Mouse (Mus musculus) heart, embryonic 11.5 days (tissue): ENCODE measurements around the gene Ccdc18. TPM values are rescaled to one million over a fixed set of nuclear protein-coding genes. Genes with fewer than 3 reads are reported as not detected.
A peak's percentile ranks its signal among the peaks of the same experiment; 100 is the strongest.
"Not testable (repeated sequence)": the region's sequence is repeated elsewhere in the genome, so short reads cannot be mapped to it uniquely, and the experiment has no call there.

Experiments
- ATAC-seq: fragments of 200-750 bp; cut with Nextera tagmentation; replicated peaks from 2 replicates; pipeline ENCODE4 v1.8.0; 2017; ENCODE audit warnings: moderate library complexity; ENCODE audit not compliant: insufficient number of reproducible peaks, low FRiP score, low TSS enrichment
- H3K27ac ChIP-seq: fragments of 300-500 bp; sonication (generic); 2 replicates; pipeline ENCODE4 v1.5.1; 2014; ENCODE audit warnings: mild to moderate bottlenecking, low read depth, low read length
- H3K27me3 ChIP-seq: fragments of 300-500 bp; sonication (generic); 2 replicates; pipeline ENCODE4 v1.6.1; 2014; ENCODE audit warnings: mild to moderate bottlenecking, low read length, mixed read lengths; ENCODE audit not compliant: control insufficient read depth, insufficient read depth
- H3K36me3 ChIP-seq: fragments of 300-500 bp; sonication (generic); 2 replicates; pipeline ENCODE4 v1.6.1; 2014; ENCODE audit warnings: mild to moderate bottlenecking, low read length, moderate library complexity, mixed read lengths; ENCODE audit not compliant: control insufficient read depth, insufficient read depth
- H3K4me1 ChIP-seq: fragments of 300-500 bp; sonication (generic); 2 replicates; pipeline ENCODE4 v1.6.1; 2014; ENCODE audit warnings: low read length; ENCODE audit not compliant: control insufficient read depth, insufficient read depth
- H3K4me2 ChIP-seq: fragments of 300-500 bp; sonication (generic); 2 replicates; pipeline ENCODE4 v1.6.1; 2014; ENCODE audit warnings: mild to moderate bottlenecking, moderate library complexity
- H3K4me3 ChIP-seq: fragments of 300-500 bp; sonication (generic); 2 replicates; pipeline ENCODE4 v1.5.1; 2014; ENCODE audit warnings: low read depth, low read length
- H3K9ac ChIP-seq: fragments of 300-500 bp; sonication (generic); 2 replicates; pipeline ENCODE4 v1.6.1; 2014; ENCODE audit warnings: mild to moderate bottlenecking, low read depth, low read length, moderate library complexity
- H3K9me3 ChIP-seq: fragments of 300-500 bp; sonication (generic); replicated peaks from 2 replicates; pipeline ENCODE4 v1.6.1; 2016; ENCODE audit warnings: low read length; ENCODE audit not compliant: control insufficient read depth
- WGBS: fragments of 180-500 bp; shearing (Covaris S2); extraction: QIAGEN DNeasy Blood & Tissue Kit; methylation state at CpG from one replicate; pipeline ENCODE4 v1.1.7; 2014; ENCODE audit not compliant: insufficient replicate concordance; 5-methylcytosine and 5-hydroxymethylcytosine counted together
- polyA plus RNA-seq: library from polyadenylated mRNA; unstranded; fragments of >200 nt; fragmentation: Nextera tagmentation; extraction: Ambion mirVana; gene quantifications from 2 replicates; pipeline ENCODE4 v1.2.1, GENCODE M21; 2014

Ccdc18 gene
- polyA plus RNA-seq, 1 experiment from 2014 or later, result 5.9 TPM

GRCm38 (mm10) chr5:108268127-108269062 lies 135.7 kb downstream of the Ccdc18 start, which contains the start of gene Dr1:
TSS of gene Dr1 (plus strand) at chr5:108268897.
- Histone ChIP-seq H3K4me2 (peak within 1 kb of the TSS; percentile 91), H3K4me1 (peaks cover 3% of the 10 kb centered on the region), H3K27me3 (no peaks in the 10 kb centered on the region), H3K27ac (peak within 1 kb of the TSS; percentile 96), H3K9me3 (no peaks in the 10 kb centered on the region), H3K9ac (peak within 1 kb of the TSS; percentile 98), H3K4me3 (peak within 1 kb of the TSS; percentile 99), H3K36me3 (no peaks in the 10 kb centered on the region)
- peak; percentile 98 for ATAC-seq
- WGBS, result 2% methylated on average over 50 of the region's 55 CpGs

DNA sequence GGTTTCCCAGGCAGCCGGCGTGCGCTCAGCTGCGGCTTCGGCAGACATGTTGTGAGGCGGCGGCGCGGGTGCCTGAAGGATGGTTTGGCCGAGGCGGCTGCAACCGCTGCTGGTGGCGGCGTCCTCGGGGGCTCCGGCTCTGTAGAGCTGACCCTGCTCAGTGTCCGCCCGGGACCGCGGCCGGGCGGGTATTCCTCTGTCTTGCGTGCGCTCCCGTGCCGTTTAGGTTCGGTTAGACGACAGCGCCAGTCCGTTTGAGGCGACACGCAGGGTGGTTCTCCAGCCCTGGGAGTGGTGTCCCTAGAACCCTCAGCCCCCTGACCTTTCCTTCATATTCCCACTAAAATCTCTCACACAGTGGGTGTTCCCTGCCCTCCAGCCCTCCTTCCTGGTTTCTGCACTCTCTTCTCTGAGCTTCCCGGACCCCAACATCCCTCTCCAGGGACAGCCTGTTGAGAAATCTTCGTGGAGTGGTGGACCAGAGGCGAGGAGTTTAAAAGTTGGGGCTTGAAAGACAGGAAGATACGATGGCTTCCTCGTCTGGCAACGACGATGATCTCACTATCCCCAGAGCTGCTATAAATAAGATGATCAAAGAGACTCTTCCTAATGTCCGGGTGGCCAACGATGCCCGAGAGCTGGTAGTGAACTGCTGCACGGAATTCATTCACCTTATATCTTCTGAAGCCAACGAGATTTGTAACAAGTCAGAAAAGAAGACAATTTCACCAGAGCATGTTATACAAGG lies 136.6 kb downstream of the Ccdc18 start:
- peak overlapping the region; percentile 91 for H3K4me2 ChIP-seq
- ATAC-seq, result peak; percentile 67
- under 1% methylated on average over 43 of the region's 44 CpGs for WGBS

GRCm38 (mm10) chr5:108269811-108270151 lies 137.1 kb downstream of the Ccdc18 start:
- Histone ChIP-seq H3K9ac (peak overlapping the region; percentile 98), H3K4me3 (peak overlapping the region; percentile 99), H3K27me3 (no peaks in the 10 kb centered on the region), H3K4me1 (peaks cover 3% of the 10 kb centered on the region), H3K27ac (peak overlapping the region; percentile 96), H3K36me3 (no peaks in the 10 kb centered on the region), H3K4me2 (peak overlapping the region; percentile 91), H3K9me3 (no peaks in the 10 kb centered on the region)
- ATAC-seq, result no peak
- 11% methylated on average over 7 of the region's 7 CpGs for WGBS

More for the DNA sequence above, 136.6 kb downstream of the Ccdc18 start:
- Histone ChIP-seq H3K4me3 (peak overlapping the region; percentile 99), H3K27ac (peak overlapping the region; percentile 96), H3K36me3 (no peaks in the 10 kb centered on the region), H3K9ac (peak overlapping the region; percentile 98), H3K9me3 (no peaks in the 10 kb centered on the region), H3K4me1 (peaks cover 3% of the 10 kb centered on the region), H3K27me3 (no peaks in the 10 kb centered on the region)

- Histone ChIP-seq H3K9me3 (no peaks in the 10 kb centered on the region), H3K36me3 (no peaks in the 10 kb centered on the region), H3K27me3 (no peaks in the 10 kb centered on the region), H3K4me3 (peak overlapping the region; percentile 99), H3K4me2 (peak overlapping the region; percentile 91), H3K27ac (no peak overlapping the region), H3K9ac (peak overlapping the region; percentile 98; the same call in 1 of the 2 replicates), H3K4me1 (peaks cover 3% of the 10 kb centered on the region)
- ATAC-seq, result no peak
- WGBS, result 40% methylated on average over 9 of the region's 9 CpGs
Measured at GRCm38 (mm10) chr5:108270415-108270814, 137.7 kb downstream of the Ccdc18 start.

GRCm38 (mm10) chr5:108271345-108271744 lies 138.7 kb downstream of the Ccdc18 start:
- not testable (repeated sequence) for H3K9me3 ChIP-seq, H3K27ac ChIP-seq, H3K4me1 ChIP-seq, H3K27me3 ChIP-seq, H3K9ac ChIP-seq, ATAC-seq, H3K36me3 ChIP-seq, H3K4me3 ChIP-seq
- peak overlapping the region; percentile 42 for H3K4me2 ChIP-seq
- WGBS, result 85% methylated on average over 6 of the region's 6 CpGs

Other genes starting within 250 kb of the Ccdc18 start
- 55.2 and 69.9 TPM in 2 replicates for gene Rpl5, start 232.4 kb upstream of the Ccdc18 start, polyA plus RNA-seq
- 20.0 and 20.6 TPM in 2 replicates for gene Fam69a, start 145.8 kb upstream of the Ccdc18 start, polyA plus RNA-seq
- gene Mtf2, start 67.2 kb upstream of the Ccdc18 start, polyA plus RNA-seq, result 88.2 and 88.4 TPM in 2 replicates
- 27.4 and 31.0 TPM in 2 replicates for gene Tmed5, start 255 bp upstream of the Ccdc18 start, polyA plus RNA-seq
- gene Dr1, start 136.0 kb downstream of the Ccdc18 start, polyA plus RNA-seq, result 32.8 and 36.5 TPM in 2 replicates
- gene Pigg, start 179.7 kb downstream of the Ccdc18 start, polyA plus RNA-seq, result 3.4 and 3.7 TPM in 2 replicates
- gene Gm42517, start 235.0 kb downstream of the Ccdc18 start, polyA plus RNA-seq, result 0.16 TPM in 1 of 2 replicates, not detected in the other